Mouse (Mus musculus): ENCODE results near the gene B4galnt3.

- TF ChIP-seq USF1 (IDR thresholded peaks at IDR 0.05; ENCODE audit: low read depth) (no peak), CTCF (IDR thresholded peaks at IDR 0.05; ENCODE audit: control insufficient read depth, insufficient read depth, insufficient read length) (no peak)
Measured at GRCm38 (mm10) chr6:120201956-120202355, 92.4 kb downstream of the B4galnt3 start.

Measured in C2C12 (cell line).